Mouse (Mus musculus): ENCODE measurements around the gene Srsf6.
"Not testable (repeated sequence)": the region's sequence is repeated elsewhere in the genome, so short reads cannot be mapped to it uniquely, and the experiment has no call there.

Gene Srsf6

DNA sequence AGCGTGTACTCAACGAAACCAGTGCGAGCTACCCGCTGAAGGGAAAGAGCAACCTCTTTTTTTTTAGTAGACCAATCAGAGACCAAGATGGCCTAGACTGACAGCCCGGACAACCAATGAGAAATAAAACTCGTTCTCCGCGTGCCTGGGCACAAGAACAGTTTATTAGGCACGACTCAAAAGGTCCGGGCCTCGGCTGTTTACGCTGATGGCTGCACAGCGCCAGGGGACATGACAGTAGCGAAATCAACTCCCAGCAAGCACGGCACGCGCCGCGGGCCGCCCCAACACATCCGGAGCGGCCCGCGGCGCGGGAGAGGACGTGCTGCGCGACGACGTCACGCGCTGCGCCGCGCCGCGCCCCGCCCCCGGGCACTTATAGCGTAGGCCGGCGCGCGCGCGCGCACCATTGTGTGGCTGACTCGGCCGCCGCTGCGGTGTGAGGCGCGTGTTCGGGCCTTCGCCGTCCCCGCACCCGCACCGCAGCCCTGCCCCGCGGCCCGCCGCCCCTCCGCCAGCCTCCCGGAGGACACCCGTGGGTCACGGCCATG, at the start of gene Srsf6:
Srsf6 (plus strand) TSS at position 406 of the 551 bp plus-strand sequence.
- CTCF ChIA-PET = no interaction called here

DNA sequence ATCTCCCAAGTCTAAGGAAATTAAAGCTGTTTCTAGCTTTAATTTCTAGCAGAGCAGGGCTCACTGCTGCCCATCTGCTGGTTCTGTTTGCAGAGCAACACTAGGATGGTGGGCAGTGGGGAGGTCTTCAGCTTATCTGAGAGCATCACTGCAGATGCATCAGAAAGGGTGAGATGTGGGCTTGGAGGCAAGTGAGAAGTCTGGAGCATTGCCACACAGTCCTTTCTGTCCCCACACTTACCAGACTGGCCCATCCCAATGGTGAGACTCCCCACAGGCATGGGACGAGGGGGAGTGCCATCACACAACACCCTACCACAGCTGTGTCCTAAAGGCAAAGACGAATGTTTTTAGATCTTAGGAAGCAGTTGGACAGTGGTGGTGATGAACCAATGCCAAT, 47.2 kb upstream of the Srsf6 start:
- CTCF ChIA-PET = no interaction called here

DNA sequence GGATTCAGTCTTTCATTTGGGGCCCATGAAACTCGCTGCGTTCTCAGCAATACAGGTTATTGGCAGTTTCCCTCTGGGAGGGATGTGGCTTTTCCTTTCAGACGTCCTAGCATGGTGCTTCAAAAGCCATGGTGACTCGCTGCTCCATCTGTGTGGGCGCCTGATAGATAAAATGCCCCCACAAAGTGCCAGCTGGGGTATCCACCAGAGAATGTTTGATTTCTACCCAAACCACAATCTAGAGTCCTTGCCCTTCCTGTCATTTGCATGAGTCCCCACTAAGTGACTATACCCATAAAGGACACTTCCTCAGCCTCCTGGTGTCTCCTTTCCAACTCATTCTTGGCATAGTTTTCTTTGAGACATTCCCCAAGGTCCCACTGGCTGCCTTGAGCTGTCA, 44.2 kb upstream of the Srsf6 start:
- CTCF ChIA-PET = no interaction called here

DNA sequence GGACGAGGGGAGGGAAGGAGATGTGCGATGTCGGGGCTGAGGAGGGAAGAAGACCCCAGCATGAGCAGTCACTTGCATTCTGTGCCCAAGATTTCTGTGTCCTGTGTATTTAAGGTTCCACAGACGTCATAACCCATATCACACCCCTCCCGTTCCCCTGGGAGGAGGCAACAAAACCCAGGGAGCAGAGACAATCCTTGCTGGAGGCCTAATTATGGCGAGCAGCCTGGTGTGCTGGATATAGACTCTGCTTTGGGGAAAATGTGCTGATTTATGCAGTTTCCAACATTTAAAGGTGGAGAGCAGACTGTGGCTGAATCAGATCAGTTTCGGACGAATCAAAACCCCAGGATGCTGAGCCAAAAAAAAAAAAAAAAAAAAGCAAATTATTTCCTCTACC, 42.7 kb upstream of the Srsf6 start:
- CTCF ChIA-PET = no interaction called here

DNA sequence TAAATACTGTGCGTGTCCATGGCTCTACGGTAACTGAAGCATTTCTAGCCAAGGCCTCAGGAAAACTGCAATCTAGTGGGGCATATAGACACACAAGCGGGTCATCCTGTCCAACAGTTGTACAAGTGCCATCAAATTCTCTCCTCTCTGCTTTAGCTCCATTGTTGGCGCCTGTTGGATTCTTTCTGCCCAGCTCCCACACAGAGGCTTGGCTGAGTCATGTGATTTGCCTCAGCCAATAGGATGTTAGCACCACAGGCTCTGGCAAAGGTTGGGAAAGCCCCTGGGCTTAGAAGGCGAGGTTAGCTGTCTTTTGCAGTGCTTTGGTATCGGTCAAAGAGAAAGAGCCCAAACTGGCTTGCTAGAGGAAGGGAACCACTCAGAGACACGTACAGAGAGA, 42.1 kb upstream of the Srsf6 start:
- CTCF ChIA-PET = no interaction called here

DNA sequence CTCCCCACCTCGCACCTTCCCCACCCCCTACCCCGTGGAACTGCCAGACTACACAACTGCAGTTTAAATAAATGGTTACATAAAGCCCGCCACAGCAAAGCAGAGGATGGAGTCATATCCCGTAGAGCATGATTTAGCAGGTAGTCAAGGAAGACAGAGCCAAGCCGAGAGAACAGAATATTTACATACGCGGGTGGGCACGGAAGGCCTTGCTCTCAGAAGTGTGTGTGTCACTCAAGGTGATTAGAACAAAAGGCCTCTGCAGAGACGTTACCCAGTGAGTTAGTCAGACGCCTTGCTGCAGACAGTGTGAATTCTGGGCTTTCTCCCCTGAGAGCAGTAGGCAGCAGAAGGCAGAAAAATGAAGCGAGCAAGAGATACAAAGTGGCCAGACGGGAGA, 41.6 kb upstream of the Srsf6 start:
- CTCF ChIA-PET = no interaction called here

DNA sequence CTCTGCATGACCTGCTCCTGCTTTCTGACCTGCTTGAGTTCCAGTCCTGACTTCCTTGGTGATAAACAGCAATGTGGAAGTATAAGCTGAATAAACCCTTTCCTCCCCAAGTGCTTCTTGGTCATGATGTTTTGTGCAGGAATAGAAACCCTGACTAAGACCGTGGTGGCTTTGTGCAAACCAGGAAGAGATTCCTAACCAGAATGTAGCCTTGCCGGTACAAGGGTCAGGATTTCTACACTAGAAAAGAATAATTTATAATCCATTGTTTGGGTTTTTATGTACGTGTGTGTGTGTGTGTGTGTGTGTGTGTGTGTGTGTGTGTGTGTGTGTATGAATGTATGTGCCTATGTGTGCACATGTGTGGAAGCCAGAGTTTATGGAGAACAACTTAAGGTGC, 38.3 kb upstream of the Srsf6 start:
- CTCF ChIA-PET = not testable (repeated sequence)

DNA sequence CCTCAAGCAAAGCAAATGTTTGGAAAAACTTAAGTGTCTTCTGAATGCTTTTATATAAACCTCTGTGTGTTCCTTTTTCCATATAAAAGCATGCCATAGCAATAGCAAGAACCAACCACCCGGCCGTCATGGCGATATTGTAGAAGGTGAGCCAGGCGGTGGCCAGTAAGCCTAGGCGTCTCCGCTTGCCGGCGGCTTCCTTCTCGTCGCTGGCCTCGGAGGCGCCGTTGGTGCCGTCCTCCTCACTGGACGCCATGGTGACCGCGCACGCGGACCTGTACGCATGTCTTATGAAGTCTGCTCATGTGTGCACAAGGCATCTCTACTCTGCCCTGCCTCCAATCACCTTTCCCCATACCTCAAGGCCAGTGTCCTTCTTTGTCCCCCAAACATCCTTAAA, 32.1 kb upstream of the Srsf6 start:
- CTCF ChIA-PET = interaction anchor here (0.6 kb wide), 1 partner anchor 69 kb away, joined by 16 read pairs; no protein-coding TSS in a partner anchor

DNA sequence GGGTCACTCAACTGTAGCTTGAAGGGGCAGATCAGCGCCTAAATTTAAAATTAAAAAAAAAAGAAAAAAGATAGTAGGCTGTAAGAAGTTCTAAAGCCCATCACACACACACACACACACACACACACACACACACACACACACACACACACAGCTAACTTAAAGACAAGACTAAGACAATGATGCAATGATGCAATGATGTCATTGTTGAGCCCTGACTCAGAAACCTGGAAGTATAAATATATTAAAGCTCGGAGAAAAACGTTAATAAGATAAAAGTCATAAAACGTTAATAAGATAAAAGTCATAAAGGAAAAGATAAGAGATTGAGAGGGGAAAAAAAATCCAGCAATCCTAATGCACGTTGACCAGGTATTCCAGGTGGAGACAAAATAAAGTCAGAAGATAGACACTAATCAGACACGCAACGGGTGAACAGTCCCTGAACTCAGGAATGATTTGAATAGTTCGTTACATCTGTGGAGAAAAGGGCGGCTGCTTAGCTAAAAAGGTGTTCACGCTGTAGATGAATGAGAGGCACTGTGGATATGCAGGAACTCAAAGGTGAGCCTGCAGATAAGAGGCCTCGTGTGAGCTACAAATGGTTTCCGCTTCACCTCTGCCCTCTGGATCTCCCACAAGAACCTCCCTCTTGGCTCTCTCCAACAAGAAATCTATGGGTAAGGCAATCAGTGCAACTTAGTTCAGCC, 31.3 kb upstream of the Srsf6 start:
- CTCF ChIA-PET = no interaction called here

DNA sequence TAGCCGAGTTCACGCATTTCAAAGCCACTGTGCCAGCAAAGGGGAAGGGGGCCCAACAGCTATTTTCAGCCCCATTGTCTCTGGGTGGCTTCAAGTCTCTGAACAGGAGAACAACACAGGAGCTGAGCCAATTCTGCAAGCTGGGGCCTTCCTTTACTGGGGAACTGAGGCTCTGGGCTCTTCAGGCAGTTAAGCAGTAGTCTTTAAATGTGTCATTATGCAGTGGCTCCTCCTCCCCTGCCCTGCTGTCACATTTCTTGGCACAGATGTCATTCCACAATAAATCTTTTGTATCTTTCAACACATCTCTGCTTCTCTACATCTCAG, 30.8 kb upstream of the Srsf6 start:
- CTCF ChIA-PET = no interaction called here

DNA sequence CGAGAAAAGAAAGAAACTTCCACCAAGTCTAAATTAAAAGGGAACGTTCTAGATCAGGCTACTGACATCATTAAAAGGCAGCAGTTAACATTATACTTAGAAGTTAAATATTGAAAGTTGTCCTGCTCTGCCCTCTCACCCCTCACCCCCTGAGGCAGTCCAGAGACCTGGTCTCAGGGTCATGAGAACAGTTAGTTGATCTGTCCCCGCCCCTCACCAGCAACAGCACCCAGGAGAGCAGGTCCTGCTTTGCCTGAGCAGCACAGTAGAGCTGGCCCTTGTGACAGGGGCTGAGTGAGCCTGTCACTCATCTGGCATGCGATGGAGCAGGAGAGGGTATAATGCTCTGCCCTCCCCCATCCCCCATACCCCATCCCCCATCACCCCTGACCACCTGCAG, 25.4 kb upstream of the Srsf6 start:
- CTCF ChIA-PET = interaction anchor here (0.5 kb wide), 1 partner anchor 265 kb away, joined by 3 read pairs; no protein-coding TSS in a partner anchor

DNA sequence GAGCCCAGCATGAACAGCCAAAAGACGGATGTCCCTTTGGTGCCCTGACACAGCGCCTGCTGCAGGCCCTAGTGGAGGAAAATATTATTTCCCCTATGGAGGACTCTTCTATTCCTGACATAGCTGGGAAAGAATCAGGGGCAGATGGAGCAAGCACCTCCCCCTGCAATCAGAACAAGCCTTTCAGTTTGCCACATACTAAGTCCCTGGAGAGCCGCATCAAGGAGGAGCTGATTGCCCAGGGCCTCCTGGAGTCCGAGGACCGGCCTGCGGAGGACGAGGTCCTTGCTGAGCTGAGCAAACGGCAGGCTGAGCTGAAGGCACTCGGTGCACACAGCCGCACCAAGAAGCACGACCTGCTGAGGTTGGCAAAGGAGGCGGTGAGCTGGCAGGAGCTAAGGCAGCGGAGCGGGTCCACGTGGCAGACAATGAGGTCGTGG, 23.3 kb upstream of the Srsf6 start:
- CTCF ChIA-PET = interaction anchor here (0.8 kb wide), 1 partner anchor 1680 kb away, joined by 4 read pairs; no protein-coding TSS in a partner anchor

DNA sequence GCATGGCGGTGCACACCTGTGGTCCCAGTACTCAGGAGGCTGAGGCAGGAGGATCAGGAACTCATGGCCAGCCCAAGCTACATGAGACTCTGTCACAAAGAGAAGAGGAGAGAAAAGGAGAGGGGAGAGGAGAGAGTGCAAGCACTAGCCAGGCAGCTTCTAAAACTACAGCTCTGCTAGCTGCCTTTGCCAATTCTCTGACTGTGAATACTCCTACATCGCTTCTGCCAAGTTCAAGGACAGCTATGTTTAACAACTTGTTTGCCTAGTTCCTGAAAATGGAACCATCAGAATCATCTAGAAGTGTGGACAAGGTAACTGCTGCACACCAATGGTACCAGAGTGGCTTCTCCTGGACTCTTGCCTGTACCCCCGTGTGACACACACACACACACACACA, 17.3 kb upstream of the Srsf6 start:
- CTCF ChIA-PET = no interaction called here

DNA sequence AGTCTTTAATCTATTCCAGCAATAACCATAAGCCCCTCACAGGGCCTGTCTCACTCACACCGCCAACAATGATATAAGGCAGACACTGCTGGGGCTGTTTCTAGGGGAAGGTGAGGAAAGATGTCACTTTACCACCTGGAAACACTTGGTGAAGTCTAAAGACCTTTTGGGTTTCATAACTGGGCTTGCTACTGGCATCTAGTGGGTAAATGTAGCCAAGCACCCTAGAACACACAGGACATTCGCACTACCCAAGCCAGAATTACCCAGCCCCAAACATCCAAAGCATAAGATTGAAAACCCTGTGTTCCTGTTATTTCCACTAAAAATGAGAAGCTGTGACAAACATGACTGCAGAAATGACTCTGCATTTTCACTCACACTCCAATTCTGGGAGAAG, 16.8 kb upstream of the Srsf6 start:
- CTCF ChIA-PET = no interaction called here

DNA sequence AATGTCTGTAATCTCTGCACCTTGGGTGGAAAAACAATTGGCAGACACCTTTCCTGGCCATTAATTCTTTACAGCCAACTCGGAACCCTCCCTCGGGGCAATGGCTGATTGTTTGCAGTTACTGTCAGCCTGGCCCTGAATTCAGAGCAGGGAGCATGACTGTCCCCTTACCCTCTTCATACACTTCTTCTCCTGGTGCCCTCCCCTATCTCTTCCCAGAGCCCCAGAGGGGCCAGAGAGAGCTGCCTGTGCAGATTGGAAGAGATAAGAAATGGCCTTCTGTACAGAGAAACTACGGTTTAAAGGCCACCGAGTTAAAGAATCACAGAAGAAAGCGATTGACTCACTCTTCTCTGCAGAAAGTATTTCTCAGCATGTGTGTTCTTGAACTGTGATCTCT, 11.4 kb upstream of the Srsf6 start:
- CTCF ChIA-PET = no interaction called here

DNA sequence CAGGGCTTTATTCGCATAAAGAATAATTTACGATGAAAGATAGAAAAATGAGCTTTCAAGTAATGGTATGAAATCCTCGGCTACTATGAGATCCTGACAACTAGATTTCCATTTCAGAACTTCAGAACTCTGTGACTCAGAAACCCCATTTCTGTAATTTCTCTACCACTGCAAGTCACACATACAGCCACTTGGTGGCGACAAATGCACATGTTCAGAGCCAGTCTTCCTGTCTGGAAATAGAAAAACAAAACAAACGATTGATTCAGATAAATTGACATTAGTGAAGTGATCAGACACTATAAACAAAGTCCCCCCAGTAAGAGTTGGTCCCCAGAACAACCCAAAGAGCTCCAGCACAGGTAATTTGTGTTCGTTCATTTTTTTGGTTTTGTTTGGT, 9.1 kb upstream of the Srsf6 start:
- CTCF ChIA-PET = interaction anchor here (0.7 kb wide), 1 partner anchor 81 kb away, joined by 3 read pairs; no protein-coding TSS in a partner anchor

DNA sequence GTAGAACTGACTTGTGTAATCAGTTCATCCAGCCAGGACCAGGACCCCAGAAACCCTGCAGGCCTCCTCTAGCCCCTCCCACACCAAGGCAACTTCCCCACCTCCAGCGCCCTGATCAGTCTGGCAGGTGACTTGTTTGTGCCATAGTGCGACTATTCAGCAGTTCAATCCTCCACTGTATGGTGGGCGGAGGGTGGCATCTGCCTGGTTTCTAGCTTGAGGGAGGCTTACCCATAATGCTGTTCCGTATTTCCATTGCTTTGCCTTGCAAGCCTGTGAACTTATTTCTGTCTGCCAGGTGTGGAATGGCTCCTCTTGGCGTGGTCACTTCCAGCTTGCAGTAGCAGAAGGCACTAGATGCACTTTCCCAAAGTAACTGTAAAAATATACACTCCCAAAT, 8.5 kb upstream of the Srsf6 start:
- CTCF ChIA-PET = interaction anchor here (0.7 kb wide), 1 partner anchor 80 kb away, joined by 3 read pairs; no protein-coding TSS in a partner anchor

DNA sequence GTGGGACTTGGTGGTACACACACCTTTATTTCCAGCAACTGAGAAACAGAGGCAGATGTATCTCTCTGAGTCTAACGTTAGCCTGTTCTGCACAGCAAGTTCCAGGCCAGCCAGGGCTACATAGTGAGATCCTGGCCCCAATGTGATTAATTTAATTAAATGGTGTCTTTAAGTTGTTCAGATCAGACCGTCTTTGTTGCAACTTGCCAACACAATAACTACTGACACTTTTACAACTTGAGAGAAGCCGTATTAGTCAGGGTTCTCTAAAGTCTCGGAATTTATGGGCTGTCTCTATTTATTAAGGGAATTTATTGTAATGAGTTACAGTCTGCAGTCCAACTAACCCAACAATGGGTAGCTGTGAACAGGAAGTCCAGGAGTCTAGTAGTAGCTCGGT, 7.2 kb upstream of the Srsf6 start:
- CTCF ChIA-PET = no interaction called here

DNA sequence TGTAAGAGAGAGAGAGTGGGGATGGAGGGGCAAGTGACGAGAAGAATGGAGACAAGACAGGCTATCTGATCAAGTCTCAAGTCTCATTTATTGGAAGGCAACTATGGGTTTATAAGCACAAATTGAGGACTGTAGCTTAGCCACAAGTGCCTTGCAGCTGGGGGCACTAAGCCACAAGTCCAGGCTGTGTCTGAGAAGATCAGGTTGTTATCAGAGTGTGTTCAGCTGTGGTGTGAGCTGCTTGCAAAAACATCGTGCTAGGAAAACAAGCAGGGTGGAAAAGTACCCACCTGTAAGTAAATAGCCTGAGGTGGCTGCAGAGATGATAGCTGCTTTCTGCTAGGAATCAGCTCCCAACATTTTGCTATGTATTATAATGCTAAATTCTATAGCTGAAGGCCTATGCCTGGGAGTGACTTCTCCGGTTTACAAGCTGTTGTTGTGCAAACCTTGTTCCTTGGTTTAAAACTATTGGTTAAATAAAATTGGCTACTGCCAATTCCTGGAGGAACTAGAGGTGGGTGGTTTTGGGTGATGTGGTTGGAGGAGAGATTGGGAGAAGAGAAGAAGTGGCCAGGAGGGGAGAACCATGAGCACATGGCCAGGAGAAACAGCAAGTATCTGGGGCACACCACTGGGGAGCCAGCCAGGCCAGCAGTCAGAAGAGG, 3.3 kb upstream of the Srsf6 start:
- CTCF ChIA-PET = no interaction called here

DNA sequence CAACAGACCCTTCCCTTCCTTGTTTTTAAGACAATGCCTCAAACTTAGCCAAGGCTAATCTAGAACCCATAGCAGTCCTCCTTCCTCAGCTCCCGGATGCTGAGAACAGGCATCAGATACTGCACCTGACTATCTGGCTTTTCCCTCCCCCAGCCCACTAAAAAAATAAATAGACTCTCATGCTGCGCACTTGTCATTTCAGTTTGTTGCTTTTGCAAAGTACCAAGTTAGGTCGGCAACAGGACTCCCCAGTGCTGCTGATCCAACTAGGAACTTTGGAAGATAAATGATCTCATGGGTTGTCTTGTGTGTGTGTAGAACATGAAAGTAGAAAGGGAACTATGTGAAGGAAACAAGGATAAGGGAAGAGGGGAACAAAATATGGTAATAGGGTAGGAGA, 1.6 kb upstream of the Srsf6 start:
- CTCF ChIA-PET = no interaction called here

DNA sequence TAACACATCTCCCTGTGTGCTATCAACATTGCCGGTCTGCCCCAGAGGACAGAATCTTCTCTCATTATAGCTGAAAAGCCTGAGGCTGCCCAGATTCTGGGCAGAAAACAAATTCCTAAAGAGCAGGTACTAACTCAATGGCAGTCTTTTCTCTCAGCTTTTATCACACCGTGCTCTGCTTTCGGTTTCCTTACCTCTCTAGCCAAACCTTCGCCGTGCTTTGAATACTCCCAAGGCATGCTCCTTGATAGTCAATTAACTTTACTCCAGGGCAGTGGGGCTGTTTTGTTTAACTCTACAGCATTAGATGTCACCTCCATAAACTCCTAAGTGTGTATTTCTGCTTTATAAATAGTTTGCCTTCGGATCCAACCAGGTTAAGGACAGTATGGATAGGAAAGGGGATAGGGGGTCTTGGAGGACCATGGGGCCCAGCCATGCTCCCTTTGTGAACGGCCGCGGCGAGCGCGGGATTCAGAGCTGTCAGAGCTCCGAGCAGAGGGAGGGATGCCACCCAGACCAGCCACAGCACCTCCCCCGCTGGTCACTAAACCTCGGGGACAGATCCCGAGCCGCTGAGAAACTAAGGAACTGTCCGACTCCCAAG, 709 bp upstream of the Srsf6 start:
- CTCF ChIA-PET = no interaction called here

DNA sequence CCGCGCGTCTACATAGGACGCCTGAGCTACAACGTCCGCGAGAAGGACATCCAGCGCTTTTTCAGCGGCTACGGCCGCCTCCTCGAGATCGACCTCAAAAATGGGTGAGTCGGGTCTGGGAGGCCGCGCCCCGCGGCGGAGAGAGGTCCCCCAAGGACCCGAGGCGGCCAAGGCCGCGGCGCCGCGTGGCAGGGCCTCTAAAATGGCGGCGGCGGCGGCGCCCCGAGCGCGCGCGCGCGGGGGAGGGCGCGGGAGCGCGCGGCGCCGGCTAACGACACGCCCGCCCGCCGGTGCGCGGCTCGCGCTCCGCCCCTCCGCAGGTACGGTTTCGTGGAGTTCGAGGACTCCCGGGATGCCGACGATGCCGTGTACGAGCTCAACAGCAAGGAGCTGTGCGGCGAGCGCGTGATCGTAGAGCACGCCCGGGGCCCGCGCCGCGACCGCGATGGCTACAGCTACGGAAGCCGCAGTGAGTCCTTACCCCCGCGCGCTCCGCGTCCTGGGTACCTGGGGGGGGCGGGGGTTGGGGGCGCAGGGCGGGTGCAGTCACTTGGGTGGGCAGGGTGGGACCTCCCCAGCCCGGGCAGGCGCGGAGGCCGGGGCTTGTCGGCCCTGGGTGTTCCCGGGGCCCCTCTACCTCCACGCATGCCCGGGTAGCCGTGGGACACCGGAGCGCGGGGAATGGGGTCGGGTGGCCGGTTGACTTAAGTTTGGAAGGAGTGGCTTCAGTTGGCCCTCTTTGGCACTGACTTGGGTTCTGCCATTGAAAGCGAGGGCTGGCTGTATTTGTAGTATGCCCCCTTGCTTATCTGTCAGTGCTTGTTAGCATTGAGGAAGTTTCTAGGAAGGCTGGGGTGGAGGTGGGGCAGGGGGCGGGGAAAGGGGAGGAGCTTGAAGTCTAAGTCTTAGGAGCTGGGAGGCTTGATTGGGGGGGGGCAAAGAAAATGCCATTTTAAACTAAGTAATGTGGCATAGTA, 634 bp downstream of the Srsf6 start:
- CTCF ChIA-PET = interaction anchor here (0.6 kb wide), 1 partner anchor 14 kb away, joined by 4 read pairs; no protein-coding TSS in a partner anchor
